In the genomic region with DNA sequence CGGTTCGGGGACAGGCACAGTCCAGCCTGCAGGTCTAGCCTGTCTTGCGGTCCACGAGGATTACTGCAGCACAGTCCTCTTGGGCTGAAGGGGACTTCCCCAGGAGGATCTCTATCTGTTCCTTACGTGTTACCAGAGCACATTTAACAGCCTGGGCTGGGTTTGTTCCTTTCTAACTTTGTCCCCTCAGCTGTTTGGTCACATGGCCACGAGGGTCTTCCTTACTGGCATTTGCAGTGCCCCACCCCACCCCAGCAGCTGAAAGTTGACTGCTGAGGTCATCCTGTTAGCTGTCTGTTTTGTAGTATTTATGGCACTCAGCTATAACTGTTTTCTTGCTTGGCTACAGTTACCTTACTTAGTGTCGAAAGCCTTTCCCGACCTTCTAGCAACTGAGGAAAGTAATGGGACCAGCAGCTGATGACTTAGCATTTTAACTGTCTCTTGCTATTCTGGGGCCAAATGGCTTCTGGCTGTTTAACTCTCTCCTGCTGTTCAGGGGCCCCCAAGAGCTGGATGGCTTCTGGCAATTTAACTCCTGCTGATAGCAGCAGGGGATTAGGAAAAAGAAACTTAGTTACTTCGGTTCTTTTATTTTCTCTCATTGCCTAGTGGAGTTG, we compare ENCODE assay signal across 10 mouse cellular contexts. TPM values are rescaled to one million over a fixed set of nuclear protein-coding genes. Genes with fewer than 3 reads are reported as not detected.
A peak's percentile ranks its signal among the peaks of the same experiment; 100 is the strongest.
DNase-seq lines count a peak whose midpoint lies in the region; ATAC-seq lines count a peak whose summit lies in the region.
"Had no signal": no experiment of that assay in that cellular context is flagged by ENCODE, and none has a peak within 500 bp of the region (broad histone marks: within the 10 kb centered on the region; RNA-seq: fewer than 3 reads in every experiment).

No protein-coding gene starts in this region.

- 0 out of 2 replicates have a peak, but pooled peaks cover 2% of the 10 kb centered on the region for H3K9me3 ChIP-seq in erythroblast, embryonic 14.5 days (ENCODE audit: control insufficient read depth, low read length)
- H3K9me3 ChIP-seq in liver, embryonic 13.5 days (replicated peaks), result no peaks in the 10 kb centered on the region

- peak overlapping the region; percentile 65 for H3K27ac ChIP-seq in liver, embryonic 13.5 days

- no peaks in the 10 kb centered on the region for H3K27me3 ChIP-seq in erythroblast, embryonic 14.5 days (ENCODE audit: control insufficient read depth)
- H3K27me3 ChIP-seq in liver, embryonic 13.5 days, result no peaks in the 10 kb centered on the region

- WGBS in liver, embryonic 13.5 days (ENCODE audit: insufficient replicate concordance), result 22% methylated on average over 9 of the region's 9 CpGs

- peak overlapping the region; percentile 42; the same call in 1 of the 2 replicates for H3K9ac ChIP-seq in liver, embryonic 13.5 days
- H3K9ac ChIP-seq: lung, embryonic 14.5 days had no signal

- H3K4me1 ChIP-seq in erythroblast, embryonic 14.5 days (ENCODE audit: control insufficient read depth), result peaks cover 80% of the 10 kb centered on the region
- peaks cover 54% of the 10 kb centered on the region for H3K4me1 ChIP-seq in liver, embryonic 13.5 days (replicated peaks)

- peak overlapping the region; percentile 25 for H3K4me3 ChIP-seq in erythroblast, embryonic 14.5 days (replicated peaks)
- no peak overlapping the region for H3K4me3 ChIP-seq in liver, embryonic 13.5 days (replicated peaks)

- H3K4me2 ChIP-seq in liver, embryonic 13.5 days, result peak overlapping the region; percentile 23
- H3K4me2 ChIP-seq: lung, embryonic 14.5 days had no signal

- ATAC-seq in erythroblast, adult 5-6 weeks (replicated peaks; ENCODE audit: low FRiP score, poor library complexity, severe bottlenecking), result no peak
- ATAC-seq in liver, embryonic 13.5 days (ENCODE audit: low read depth), result no peak

- H3K36me3 ChIP-seq in erythroblast, embryonic 14.5 days (ENCODE audit: control insufficient read depth), result peaks cover 67% of the 10 kb centered on the region
- H3K36me3 ChIP-seq in liver, embryonic 13.5 days, result no peaks in the 10 kb centered on the region

- DNase-seq in testis, postnatal 14 days (ENCODE audit: low spot score), result peak; percentile 27
- no peak for DNase-seq in testis, postnatal 10 days (ENCODE audit: low spot score)
- no peak for DNase-seq in liver, embryonic 13.5 days
- no peak for DNase-seq in urinary bladder, postnatal 14 days (ENCODE audit: low spot score)
- no peak for DNase-seq in spleen, postnatal 14 days (ENCODE audit: low spot score in 2 of 2)
- no peak for DNase-seq in frontal cortex, postnatal 36 days (ENCODE audit: low spot score in 2 of 2)
- DNase-seq: kidney, adult 18-20 months; lung, embryonic 14.5 days had no signal

RNA-seq across cellular contexts. Expression of gene Irgm2, which starts 11.8 kb away (rescaled TPM):
- 0.61 and 0.98 TPM in 2 replicates for polyA plus RNA-seq in erythroblast, embryonic 14.5 days (2012)
- 17.7 and 21.3 TPM in 2 replicates for total RNA-seq in erythroblast, adult 5-6 weeks (2015; ENCODE audit: low replicate concordance)
- 24.0 and 26.5 TPM in 2 replicates for total RNA-seq in erythroblast, adult 5-6 weeks (2017; ENCODE audit: low replicate concordance)
- 2.6 and 3.8 TPM in 2 replicates for polyA plus RNA-seq in liver, embryonic 13.5 days (2015; fragmentation: Nextera tagmentation; extraction: Ambion mirVana)

RNA-seq across cellular contexts. Expression of gene Igtp, which starts 11.8 kb away (rescaled TPM):
- 2.2 and 2.7 TPM in 2 replicates for polyA plus RNA-seq in erythroblast, embryonic 14.5 days (2012)
- 16.3 and 19.9 TPM in 2 replicates for total RNA-seq in erythroblast, adult 5-6 weeks (2015; ENCODE audit: low replicate concordance)
- 21.7 and 22.6 TPM in 2 replicates for total RNA-seq in erythroblast, adult 5-6 weeks (2017; ENCODE audit: low replicate concordance)
- polyA plus RNA-seq in liver, embryonic 13.5 days (2015; fragmentation: Nextera tagmentation; extraction: Ambion mirVana), result 6.4 and 7.7 TPM in 2 replicates

RNA-seq across cellular contexts. Expression of gene Mrpl22, which starts 39.7 kb away (rescaled TPM):
- polyA plus RNA-seq in erythroblast, embryonic 14.5 days (2012), result 2.0 and 2.9 TPM in 2 replicates
- total RNA-seq in erythroblast, adult 5-6 weeks (2015; ENCODE audit: low replicate concordance), result 24.0 and 27.7 TPM in 2 replicates
- 7.5 and 16.2 TPM in 2 replicates for total RNA-seq in erythroblast, adult 5-6 weeks (2017; ENCODE audit: low replicate concordance)
- polyA plus RNA-seq in liver, embryonic 13.5 days (2015; fragmentation: Nextera tagmentation; extraction: Ambion mirVana), result 134 and 138 TPM in 2 replicates

RNA-seq across cellular contexts. Expression of gene Gemin5, which starts 42.8 kb away (rescaled TPM):
- 0.22 and 0.29 TPM in 2 replicates for polyA plus RNA-seq in erythroblast, embryonic 14.5 days (2012)
- total RNA-seq in erythroblast, adult 5-6 weeks (2015; ENCODE audit: low replicate concordance), result 2.9 and 3.1 TPM in 2 replicates
- 2.0 and 3.6 TPM in 2 replicates for total RNA-seq in erythroblast, adult 5-6 weeks (2017; ENCODE audit: low replicate concordance)
- polyA plus RNA-seq in liver, embryonic 13.5 days (2015; fragmentation: Nextera tagmentation; extraction: Ambion mirVana), result 15.5 and 16.0 TPM in 2 replicates

Comparison
In these comparisons a context has a peak if more than half of its experiments do, and no peak if none do; other contexts are left out.
1. RNA of gene Mrpl22, which starts 39.7 kb away (polyA plus RNA-seq): 134 to 138 TPM in liver, embryonic 13.5 days; 2.0 to 2.9 TPM in erythroblast, embryonic 14.5 days; every median in the first group is over 10 times any median in the second.